Mouse (Mus musculus) liver, embryonic 14.5 days (tissue): ENCODE measurements around the gene Syt9. TPM values are rescaled to one million over a fixed set of nuclear protein-coding genes. Genes with fewer than 3 reads are reported as not detected.
"Not testable (repeated sequence)": the region's sequence is repeated elsewhere in the genome, so short reads cannot be mapped to it uniquely, and the experiment has no call there.

ENCODE experiments used
- ATAC-seq: fragments of 200-750 bp; cut with Nextera tagmentation; 2 replicates; pipeline ENCODE4 v1.8.0; 2017; ENCODE audit warnings: moderate number of reproducible peaks, mild to moderate bottlenecking, moderate library complexity; ENCODE audit not compliant: insufficient read depth
- DNase-seq, 3 experiments: peaks; one replicate each; pipeline ENCODE4 v3.0.0-alpha.2; 2012 to 2013; ENCODE audit warnings: low read depth in 3 of 3, low spot score in 3 of 3
- H3K27ac ChIP-seq: fragments of 300-500 bp; sonication (generic); 2 replicates; pipeline ENCODE4 v1.5.1; 2014; ENCODE audit warnings: moderate library complexity, mild to moderate bottlenecking, control low read depth, inconsistent platforms
- H3K27me3 ChIP-seq: fragments of 300-500 bp; sonication (generic); 2 replicates; pipeline ENCODE4 v1.6.1; 2014; ENCODE audit warnings: mild to moderate bottlenecking, low read length, moderate library complexity; ENCODE audit not compliant: control insufficient read depth, insufficient read depth
- H3K36me3 ChIP-seq: fragments of 300-500 bp; sonication (generic); replicated peaks from 2 replicates; pipeline ENCODE4 v1.6.1; 2014; ENCODE audit warnings: low read depth; ENCODE audit not compliant: control insufficient read depth, insufficient read depth
- H3K4me1 ChIP-seq, 2 experiments: fragments of 200-500 bp in 1 of 2; fragments of 300-500 bp in 1 of 2; sonication (generic) in 1 of 2; replicated peaks; 2 replicates each; pipeline ENCODE4 v1.6.1; 2012 to 2014; ENCODE audit warnings: antibody characterized with exemption in 1 of 2, inconsistent platforms in 1 of 2, low read length in 1 of 2; ENCODE audit not compliant: control insufficient read depth in 2 of 2, insufficient read depth in 2 of 2
- H3K4me2 ChIP-seq: fragments of 300-500 bp; sonication (generic); 2 replicates; pipeline ENCODE4 v1.6.1; 2014; ENCODE audit warnings: low read depth, mild to moderate bottlenecking, control low read depth, moderate library complexity
- H3K4me3 ChIP-seq, 2 experiments: fragments of 200-500 bp in 1 of 2; fragments of 300-500 bp in 1 of 2; sonication (generic) in 1 of 2; 2 replicates each; pipeline ENCODE4 v1.5.1; 2012 to 2014; ENCODE audit warnings: low read depth in 2 of 2, low read length in 2 of 2, mild to moderate bottlenecking in 2 of 2, control low read depth in 1 of 2, inconsistent platforms in 1 of 2, moderate library complexity in 1 of 2; ENCODE audit not compliant: insufficient read depth in 1 of 2
- H3K9ac ChIP-seq: fragments of 300-500 bp; sonication (generic); replicated peaks from 2 replicates; pipeline ENCODE4 v1.6.1; 2014; ENCODE audit warnings: mild to moderate bottlenecking, control low read depth, moderate library complexity
- H3K9me3 ChIP-seq: fragments of 300-500 bp; sonication (generic); 2 replicates; pipeline ENCODE4 v1.6.1; 2016; ENCODE audit warnings: low read length, mixed read lengths; ENCODE audit not compliant: control insufficient read depth
- CTCF ChIP-seq: IDR thresholded peaks from 2 replicates; pipeline ENCODE4 v1.5.1; 2016; ENCODE audit warnings: antibody characterized with exemption, low read depth, control low read depth
- EP300 ChIP-seq: IDR thresholded peaks from 2 replicates; pipeline ENCODE4 v1.6.1; 2016; ENCODE audit warnings: antibody characterized with exemption, low read depth
- WGBS: fragments of 180-500 bp; shearing (Covaris S2); extraction: QIAGEN DNeasy Blood & Tissue Kit; methylation state at CpG from one replicate; pipeline ENCODE4 v1.1.7; 2014; ENCODE audit not compliant: insufficient replicate concordance; 5-methylcytosine and 5-hydroxymethylcytosine counted together
- polyA plus RNA-seq, 2 experiments: library from polyadenylated mRNA; depleted of rRNA in 1 of 2; stranded (reverse) in 1 of 2; unstranded in 1 of 2; fragments of >200 nt; fragmentation: Nextera tagmentation in 1 of 2; extraction: Ambion mirVana in 1 of 2; gene quantifications; 2 replicates each; pipeline versions ENCODE4 v1.2.1 to v1.2.3; 2012 to 2014

The Syt9 gene
- polyA plus RNA-seq, 2 experiments: 0.13 to 0.16 TPM

GRCm38 (mm10) chr7:107461167-107461566 lies 90.6 kb downstream of the Syt9 start:
- Histone ChIP-seq H3K4me1 (no peaks in the 10 kb centered on the region), H3K36me3 (no peaks in the 10 kb centered on the region), H3K9me3 (no peaks in the 10 kb centered on the region), H3K27me3 (no peaks in the 10 kb centered on the region), H3K4me3 (no peak overlapping the region), H3K4me2 (no peak overlapping the region), H3K9ac (no peak overlapping the region), H3K27ac (no peak overlapping the region)
- DNase-seq (no peak), ATAC-seq (no peak)
- TF ChIP-seq CTCF (no peak), EP300 (no peak)
- WGBS: 44% methylated on average over 4 of the region's 4 CpGs

GRCm38 (mm10) chr7:107461699-107462440 lies 91.3 kb downstream of the Syt9 start:
- ATAC-seq (no peak), DNase-seq (no peak)
- TF ChIP-seq CTCF: no peak
- TF ChIP-seq EP300: no peak
- Histone ChIP-seq H3K27me3 (no peaks in the 10 kb centered on the region), H3K36me3 (no peaks in the 10 kb centered on the region), H3K9ac (no peak overlapping the region), H3K4me1 (no peaks in the 10 kb centered on the region), H3K9me3 (no peaks in the 10 kb centered on the region), H3K4me2 (no peak overlapping the region), H3K27ac (no peak overlapping the region), H3K4me3 (no peak overlapping the region)
- 23% methylated on average over 1 of the region's 1 CpGs for WGBS

- Histone ChIP-seq H3K4me1 (no peaks in the 10 kb centered on the region), H3K4me2 (no peak overlapping the region), H3K27me3 (no peaks in the 10 kb centered on the region), H3K4me3 (no peak overlapping the region), H3K9ac (no peak overlapping the region), H3K36me3 (no peaks in the 10 kb centered on the region), H3K9me3 (no peaks in the 10 kb centered on the region), H3K27ac (no peak overlapping the region)
- WGBS: 15% methylated on average over 3 of the region's 3 CpGs
- TF ChIP-seq EP300 (no peak), CTCF (no peak)
- ATAC-seq (no peak), DNase-seq (no peak)
Observed at GRCm38 (mm10) chr7:107462962-107463361, 92.4 kb downstream of the Syt9 start.

GRCm38 (mm10) chr7:107465081-107465480 lies 94.6 kb downstream of the Syt9 start:
- no peaks in the 10 kb centered on the region for H3K36me3 ChIP-seq
- no peak overlapping the region for H3K4me3 ChIP-seq
- ATAC-seq (no peak), DNase-seq (no peak)
- 43% methylated on average over 3 of the region's 3 CpGs for WGBS
- H3K27me3 ChIP-seq: no peaks in the 10 kb centered on the region
- no peak overlapping the region for H3K27ac ChIP-seq
- H3K9me3 ChIP-seq: no peaks in the 10 kb centered on the region
- H3K9ac ChIP-seq: no peak overlapping the region
- no peaks in the 10 kb centered on the region for H3K4me1 ChIP-seq
- TF ChIP-seq CTCF (no peak), EP300 (no peak)
- no peak overlapping the region for H3K4me2 ChIP-seq

GRCm38 (mm10) chr7:107478979-107479965 lies 108.7 kb downstream of the Syt9 start:
- ATAC-seq (no peak), DNase-seq (no peak)
- no peak overlapping the region for H3K27ac ChIP-seq
- WGBS: 50% methylated on average over 7 of the region's 7 CpGs
- no peak overlapping the region for H3K9ac ChIP-seq
- no peaks in the 10 kb centered on the region for H3K27me3 ChIP-seq
- no peak overlapping the region for H3K4me3 ChIP-seq
- H3K4me1 ChIP-seq: no peaks in the 10 kb centered on the region
- no peaks in the 10 kb centered on the region for H3K36me3 ChIP-seq
- no peaks in the 10 kb centered on the region for H3K9me3 ChIP-seq
- TF ChIP-seq EP300 (no peak), CTCF (no peak)
- no peak overlapping the region for H3K4me2 ChIP-seq

GRCm38 (mm10) chr7:107485709-107486108 lies 115.2 kb downstream of the Syt9 start:
- not testable (repeated sequence) for H3K4me2 ChIP-seq, H3K4me3 ChIP-seq, H3K27me3 ChIP-seq, DNase-seq, H3K27ac ChIP-seq, H3K36me3 ChIP-seq, H3K4me1 ChIP-seq, H3K9me3 ChIP-seq, ATAC-seq, H3K9ac ChIP-seq
- WGBS: 71% methylated on average over 2 of the region's 2 CpGs
